Mouse (Mus musculus) Muller cell, postnatal 12 days (primary cell): Measurements from ENCODE around the gene Slc27a2.
"Not testable (repeated sequence)": the region's sequence is repeated elsewhere in the genome, so short reads cannot be mapped to it uniquely, and the experiment has no call there.

Source experiments
- DNase-seq: peaks from one replicate; pipeline ENCODE4 v3.0.0-alpha.2; 2015; ENCODE audit errors: inconsistent ontology term

The Slc27a2 gene

DNA sequence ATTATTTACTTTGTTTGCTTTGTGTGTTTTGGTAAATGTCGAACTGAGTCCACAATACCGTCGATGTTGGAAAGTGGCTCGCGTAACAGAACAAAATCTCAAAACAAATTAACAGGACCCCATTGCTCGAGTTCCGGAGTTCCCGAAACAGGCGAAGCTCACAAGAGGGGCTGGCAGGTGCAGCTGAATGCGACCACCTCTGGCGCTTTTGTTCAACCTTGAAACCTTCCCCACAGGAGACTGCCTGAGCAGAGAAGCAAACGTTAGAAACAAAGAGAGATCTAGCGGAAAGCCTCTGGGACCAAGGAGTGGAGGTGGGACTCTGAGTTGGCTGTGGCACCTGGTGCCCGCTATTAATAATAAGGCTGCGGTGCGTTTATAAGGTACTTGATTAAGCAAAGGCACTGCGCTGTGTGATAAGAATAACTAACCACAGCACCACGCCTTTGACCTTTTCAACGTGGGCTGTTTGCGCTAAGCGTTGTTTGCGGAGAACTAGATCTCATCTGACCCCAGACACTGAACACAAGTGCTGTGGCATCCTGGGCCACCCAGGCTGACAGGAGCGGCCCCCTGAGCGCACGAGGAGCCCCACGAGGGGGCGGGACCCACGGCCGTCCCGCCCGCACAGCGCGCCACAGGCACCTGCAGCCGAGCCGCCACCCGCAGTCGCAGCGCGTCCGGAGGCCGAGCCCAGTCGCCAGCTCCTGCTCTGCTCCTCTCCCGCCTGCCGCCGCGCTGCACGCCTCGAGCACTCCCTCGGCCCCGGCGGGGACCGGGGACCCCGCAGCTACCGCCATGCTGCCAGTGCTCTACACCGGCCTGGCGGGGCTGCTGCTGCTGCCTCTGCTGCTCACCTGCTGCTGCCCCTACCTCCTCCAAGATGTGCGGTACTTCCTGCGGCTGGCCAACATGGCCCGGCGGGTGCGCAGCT, at the start of gene Slc27a2:
Gene Slc27a2, plus strand, starts transcription at position 51 of the 934 bp plus-strand sequence.
- peak; percentile 43 for DNase-seq

DNA sequence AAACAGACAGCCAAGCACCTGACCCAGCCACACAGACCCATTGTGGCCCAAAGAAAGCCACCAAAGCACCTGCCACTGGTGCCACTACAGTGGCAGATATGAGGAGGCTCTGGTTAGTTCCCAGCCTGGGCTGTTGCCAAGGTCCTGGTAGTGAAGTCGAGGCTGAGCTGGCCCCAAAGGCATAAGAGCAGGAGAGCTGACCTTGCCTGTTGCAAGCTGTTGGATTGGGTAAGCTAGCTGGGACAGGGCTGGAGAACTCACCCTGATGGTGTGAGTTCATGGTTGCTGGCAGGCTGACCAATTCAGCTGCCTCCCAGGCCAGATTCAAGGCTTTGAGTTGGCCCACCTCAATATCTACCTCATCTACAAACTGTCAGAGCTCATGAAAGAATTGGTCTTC, 47.1 kb upstream of the Slc27a2 start:
- DNase-seq, result no peak

DNA sequence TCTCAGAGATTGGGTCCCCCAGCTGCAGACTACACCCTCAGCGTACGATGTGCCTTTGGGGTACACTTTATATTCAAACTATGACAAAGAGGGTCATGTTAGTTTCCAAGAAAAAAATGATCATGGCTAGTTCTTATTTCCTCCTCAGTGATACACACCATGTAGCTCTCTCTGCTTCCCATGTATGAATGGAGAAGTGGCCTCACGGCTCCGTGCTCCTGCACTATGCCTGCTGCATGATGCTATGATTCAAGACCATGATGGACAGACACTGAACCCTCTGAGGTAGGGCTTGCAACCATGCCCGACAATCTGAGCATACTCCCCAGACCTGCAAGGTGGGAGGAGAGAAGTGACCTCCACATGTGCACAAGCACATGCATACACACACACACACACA, 44.7 kb upstream of the Slc27a2 start:
- DNase-seq, result no peak

DNA sequence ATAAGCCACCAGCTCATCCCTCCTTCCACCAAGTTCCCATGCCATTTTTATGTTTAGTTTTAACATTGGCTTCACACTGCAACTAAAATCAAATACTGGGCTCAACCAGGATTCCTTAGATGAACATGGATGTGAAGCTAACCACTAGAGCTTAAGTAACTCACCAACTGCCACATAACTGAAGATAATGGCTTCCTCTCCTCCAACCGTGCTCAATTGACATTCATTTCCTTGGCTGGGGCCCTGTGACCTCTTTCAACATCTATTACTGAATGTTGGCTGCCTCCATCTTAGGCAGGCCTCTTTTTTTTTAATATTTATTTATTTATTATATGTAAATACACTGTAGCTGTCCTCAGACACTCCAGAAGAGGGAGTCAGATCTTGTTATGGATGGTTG, 44.0 kb upstream of the Slc27a2 start:
- DNase-seq, result no peak

DNA sequence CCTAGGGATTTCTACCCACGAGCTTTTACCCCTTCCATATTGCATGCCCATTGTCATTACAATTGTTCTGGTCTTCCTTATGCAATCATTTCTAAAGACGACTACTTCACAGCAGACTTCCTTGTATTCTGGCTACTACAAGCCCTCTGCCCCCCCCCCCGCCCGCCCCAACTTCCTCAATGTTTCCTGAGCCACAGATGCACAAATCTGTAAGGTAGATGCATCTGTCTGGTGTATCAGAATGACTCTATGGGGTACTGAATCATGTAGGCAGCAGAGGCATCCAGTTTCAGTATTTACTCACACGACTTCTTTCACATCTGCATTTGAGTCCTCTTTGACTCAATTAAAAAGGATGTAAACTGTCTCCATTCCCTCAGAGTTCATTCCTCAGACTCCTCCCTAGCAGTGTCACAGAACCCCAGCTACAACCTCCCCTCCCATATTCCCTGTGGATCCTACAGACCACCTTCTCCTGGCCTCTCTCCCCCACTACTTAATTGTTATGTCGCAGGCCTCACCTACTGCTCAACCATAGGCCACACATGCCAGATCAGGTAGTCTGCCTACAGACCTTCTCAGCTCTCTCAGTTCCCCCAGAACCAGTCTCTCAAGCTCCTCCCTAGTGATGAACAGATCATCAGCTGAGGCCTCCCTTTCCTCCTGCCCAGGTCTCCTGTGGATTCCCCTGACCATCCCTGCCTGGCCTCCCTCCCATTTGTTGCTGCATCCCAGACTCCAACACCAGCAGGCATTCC, 37.0 kb upstream of the Slc27a2 start:
- DNase-seq, result no peak

DNA sequence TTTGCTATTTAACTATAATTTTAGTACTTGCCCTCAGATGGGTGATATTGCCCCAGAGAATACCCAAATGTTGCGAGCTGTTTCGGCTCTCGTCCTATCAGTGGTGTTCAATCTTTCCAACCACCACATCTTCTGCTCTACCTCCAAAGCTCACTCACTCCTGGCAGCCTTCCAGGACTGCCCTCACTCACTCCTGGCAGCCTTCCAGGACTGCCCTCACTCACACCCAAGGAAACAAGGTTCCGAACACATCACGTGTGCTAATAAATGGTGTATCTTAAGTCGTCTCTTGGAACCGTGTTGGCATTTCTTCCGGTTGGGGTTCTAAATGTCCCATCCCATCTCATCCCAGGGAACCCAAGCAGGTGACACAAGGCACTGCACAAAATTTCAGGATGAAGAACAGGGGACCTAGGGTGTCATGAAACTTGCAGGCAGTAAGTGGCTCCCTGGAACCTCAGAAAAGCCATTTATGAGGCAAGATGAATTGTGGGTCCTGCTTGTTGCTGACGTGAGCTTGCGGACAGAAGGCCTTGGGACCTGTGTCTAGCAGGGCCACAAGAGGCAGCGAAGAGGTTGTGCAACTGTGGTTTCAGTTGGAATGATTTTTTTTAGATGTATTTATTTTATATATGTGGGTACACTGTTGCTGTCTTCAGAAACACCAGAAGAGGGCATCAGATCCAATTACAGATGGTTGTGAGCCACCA, 32.2 kb upstream of the Slc27a2 start:
- DNase-seq, result no peak

DNA sequence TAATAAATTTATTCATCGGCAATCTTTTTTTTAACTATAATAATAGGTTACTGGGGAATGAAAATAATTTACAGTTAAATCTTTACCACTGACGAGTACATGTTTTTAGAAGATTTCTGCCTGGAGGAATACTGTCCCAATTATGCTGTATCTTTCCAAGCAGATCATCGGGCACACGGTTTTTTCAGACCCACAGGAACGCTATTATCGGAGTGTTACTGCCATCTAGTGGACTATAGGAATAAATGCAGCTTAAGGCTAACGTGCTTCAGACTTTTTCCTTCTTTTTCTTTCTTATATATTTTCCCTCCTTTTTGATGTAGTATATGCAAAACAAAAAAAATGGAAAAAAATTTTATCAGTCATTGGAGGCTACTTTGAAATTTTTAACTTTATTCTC, 31.4 kb upstream of the Slc27a2 start:
- peak; percentile 29 for DNase-seq

DNA sequence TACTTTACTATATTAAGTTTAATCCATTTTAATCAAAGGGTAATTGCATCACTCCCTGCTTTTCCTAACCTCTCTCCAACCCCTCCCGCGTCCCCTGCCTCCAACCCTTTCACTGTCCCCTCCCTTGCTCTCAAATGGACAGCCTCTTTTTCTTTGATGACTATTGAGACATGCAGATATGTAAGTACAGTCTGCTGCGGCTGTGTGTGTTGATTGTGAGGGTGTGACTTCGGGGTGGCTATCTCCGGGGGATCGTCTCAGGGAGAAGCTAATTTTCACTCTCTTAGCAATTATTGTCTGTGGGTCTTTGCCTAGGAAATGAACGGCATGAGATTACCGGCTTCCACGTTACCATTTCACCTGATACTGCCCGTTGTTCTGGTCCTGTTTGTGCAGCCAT, 30.7 kb upstream of the Slc27a2 start:
- no peak for DNase-seq

DNA sequence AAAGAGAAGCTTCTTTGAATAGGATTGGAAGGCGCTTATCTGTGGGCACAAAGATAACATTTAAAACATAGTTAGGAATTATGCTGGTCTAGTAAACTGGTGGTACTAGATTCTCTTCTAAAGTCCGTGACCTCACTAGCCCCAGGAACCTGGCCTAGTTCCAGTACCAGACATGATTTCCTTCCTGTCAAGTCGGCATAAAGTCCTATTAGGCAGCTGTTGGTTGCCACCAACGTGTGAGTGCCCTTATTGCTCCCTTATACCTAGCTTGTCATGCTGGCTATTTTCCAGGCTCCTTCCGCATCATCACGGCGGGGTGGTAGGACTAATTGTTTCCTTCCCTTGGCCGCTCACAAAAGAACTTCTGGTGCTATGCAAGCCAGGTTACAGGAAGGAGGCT, 30.2 kb upstream of the Slc27a2 start:
- DNase-seq, result no peak

DNA sequence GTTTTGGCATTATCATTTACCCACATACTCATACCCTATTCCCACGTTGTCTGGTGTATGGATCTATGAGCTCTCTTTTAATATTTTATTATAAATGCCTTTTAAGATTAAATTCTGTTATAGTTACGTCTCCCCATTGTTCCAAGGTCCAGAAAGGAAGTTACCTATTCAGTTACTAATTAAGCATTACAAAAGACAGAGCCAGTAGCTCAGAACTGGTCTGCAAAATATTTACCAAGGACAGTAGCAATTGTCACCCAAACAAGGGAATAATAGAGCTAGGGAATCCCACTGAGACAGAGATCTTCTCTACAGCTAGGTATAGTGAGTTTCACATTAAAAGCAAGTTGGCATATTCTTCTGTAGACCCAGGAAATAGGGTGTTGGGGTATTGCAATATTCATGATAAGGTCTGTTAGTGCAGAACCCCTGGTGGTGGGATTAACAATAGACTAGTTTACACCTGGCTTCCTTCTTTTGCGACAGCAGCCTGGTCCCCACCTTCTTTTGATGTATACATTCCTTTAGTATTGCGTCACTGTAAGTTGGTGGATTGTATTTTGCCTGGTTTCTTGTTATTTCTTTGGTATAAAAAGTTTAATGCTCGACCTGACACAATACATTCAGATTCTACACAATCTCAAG, 29.0 kb upstream of the Slc27a2 start:
- not testable (repeated sequence) for DNase-seq

DNA sequence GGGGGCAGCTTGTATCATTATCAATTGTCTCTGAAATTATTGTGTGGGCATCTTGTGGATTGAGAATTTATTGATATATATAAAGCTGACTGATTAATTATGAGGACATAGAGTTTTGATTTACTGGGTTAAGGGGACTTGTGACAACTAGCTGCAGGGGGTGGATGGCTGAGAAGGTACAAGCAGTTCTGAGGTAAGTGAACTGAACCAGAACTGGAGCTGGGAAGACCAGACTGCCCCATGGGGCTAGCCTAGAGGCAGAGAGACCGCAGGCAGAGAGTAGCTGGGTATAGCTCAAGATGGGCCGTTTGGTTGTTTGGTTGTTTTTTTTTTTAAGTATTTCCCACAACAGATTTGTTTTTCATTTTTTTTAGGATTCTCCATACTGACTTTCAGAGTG, 27.9 kb upstream of the Slc27a2 start:
- DNase-seq, result no peak

DNA sequence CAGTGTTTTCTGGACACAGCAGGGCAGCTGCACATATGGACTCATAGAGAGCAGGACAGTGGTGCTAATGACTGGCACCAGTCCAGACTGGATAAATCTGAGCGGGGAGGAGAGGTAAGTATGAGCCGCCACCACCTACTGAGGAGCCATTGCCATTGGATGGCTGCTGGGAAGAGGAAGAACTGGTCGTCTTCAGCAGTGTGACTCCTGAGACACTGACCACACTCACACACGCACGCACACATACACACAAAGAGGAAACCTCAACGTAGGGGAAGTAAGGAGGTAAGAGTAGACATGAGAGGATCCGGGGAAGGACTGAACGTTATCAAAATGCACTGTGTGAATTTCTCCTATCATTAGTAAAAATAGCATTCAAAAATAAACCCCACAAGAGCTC, 24.7 kb upstream of the Slc27a2 start:
- DNase-seq, result no peak

DNA sequence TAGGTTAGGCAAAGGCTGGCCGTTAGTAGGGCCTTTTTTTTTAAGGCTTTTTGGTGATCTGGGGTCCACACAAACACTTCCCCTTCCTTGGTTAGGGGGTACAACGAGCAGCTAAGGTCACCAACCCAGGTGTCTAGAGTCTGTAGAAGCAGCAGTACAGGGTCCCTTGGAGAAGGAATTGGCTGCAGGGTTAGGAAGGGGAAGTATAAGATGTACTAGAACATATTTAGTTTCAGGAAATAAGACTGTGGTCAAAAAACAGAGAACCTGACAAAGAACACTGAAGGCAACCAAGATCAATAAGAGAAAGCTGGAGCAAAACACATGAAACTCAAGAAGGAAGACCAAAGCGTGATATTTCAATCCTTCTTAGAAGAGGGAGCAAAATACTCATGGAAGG, 21.6 kb upstream of the Slc27a2 start:
- DNase-seq, result no peak

DNA sequence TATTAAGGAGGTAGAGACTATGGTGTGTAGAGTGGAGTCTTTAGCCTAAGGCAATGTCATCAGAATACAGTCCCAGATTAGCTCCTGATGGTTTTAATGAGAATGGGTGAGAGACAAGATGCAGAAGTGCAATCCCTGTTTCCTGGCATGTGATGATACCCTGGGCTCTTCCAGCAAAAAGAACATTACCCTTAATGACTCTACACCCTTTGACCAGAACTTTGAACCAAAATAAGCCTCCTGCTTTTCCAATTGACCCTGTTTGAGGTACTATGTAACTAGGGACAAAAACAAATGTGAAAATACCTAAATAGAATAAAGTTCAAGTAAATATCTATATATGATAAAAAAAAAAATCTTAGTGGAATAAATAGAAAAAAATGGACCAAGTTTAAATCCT, 14.6 kb upstream of the Slc27a2 start:
- no peak for DNase-seq

DNA sequence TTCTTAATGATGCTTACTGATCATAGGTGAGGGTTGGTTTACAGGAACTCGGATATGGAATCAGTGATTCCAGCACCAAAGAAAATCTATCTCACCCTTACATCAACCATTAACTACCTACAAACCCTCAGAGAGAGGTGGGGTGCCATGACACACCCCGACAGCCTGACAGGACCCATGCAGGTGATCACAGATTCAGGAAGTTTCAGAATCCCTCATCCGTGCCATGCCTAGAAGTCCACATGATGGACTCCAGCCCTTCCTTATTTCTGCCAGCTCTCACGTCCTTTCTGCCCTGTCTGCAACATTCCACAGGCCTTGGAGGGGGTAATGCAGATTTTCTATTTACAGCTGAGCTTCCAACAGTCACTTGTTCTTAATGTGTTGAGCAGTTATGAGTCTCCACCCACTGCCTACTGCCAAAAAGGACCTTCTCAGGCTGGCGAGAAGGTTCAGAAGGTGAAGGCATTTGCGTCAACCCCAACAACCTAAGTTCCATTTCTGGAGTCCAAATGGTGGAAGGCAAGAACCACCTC, 11.7 kb upstream of the Slc27a2 start:
- no peak for DNase-seq

DNA sequence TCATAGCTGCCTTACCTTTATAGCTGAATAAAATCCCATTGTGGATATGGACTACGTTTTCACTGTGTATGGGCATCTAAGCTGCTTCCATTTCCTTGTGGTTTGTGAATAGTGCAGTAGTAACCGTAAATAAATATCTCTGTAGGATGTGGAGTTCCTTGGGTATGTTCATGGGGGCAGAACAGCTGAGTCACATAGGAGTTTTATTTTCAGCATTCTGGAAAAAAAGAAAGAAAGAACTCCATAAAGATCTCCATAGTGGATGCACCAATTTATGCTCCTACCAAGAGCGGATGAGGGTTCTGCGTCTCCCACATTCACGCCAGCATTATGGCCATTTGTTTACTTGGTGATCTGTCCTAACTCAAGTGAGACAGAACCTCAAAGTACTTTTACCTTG, 10.0 kb upstream of the Slc27a2 start:
- no peak for DNase-seq

DNA sequence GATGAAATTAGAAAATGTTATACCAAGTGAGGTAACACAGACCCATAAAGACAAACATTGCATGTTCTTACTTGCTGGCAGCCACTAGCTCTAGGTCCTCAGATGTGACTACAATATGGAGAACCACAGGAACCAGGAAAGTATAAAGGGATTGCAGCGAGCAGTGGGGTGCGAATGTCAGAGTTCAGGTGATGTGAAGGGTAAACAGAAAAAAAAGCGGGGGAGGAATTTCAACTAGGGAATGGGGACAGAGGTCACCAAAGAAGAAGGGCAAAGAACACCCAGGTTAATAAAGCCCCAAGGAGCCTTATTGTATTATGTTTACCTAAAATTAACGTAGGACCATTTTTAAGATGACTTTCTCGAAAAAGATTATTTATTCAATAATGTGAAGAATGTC, 6.9 kb upstream of the Slc27a2 start:
- no peak for DNase-seq

DNA sequence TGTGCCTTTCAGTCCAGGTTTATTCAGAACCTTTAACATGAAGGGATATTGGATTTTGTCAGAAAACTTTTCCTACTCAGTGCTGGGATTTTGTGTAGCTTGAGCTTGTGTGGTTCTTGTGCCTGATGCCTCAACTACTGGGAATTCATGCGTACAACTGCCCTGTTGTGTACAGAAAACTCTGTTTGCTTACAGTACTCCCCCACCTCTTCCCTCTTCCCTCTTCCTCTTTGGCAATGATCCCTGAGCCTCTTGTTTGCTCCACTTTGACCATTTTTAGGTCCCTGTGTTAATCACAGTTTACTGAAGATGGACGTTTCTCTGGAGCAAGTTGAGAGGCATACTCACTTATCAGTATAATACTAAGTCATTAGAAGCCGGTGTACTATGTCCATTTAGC, 5.8 kb upstream of the Slc27a2 start:
- DNase-seq, result no peak

DNA sequence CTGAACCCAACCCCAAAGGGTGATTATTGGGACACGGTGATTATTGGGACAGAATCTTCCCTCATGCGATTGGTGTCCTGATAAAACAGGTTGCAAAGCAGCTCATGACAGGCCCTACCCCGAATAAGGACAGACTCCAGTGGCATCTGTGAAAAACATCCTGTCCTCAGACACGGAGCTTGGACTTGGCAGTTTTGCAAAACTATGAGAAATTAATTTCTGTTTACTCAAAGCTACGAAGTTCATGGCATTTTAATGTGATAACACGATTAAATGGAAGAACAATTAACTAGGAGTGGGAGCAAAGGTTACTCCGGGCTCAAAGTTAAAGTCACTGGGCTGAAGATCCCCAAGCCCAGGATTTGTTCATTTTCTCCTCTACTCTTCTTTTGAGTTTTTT, 2.5 kb upstream of the Slc27a2 start:
- DNase-seq, result no peak

DNA sequence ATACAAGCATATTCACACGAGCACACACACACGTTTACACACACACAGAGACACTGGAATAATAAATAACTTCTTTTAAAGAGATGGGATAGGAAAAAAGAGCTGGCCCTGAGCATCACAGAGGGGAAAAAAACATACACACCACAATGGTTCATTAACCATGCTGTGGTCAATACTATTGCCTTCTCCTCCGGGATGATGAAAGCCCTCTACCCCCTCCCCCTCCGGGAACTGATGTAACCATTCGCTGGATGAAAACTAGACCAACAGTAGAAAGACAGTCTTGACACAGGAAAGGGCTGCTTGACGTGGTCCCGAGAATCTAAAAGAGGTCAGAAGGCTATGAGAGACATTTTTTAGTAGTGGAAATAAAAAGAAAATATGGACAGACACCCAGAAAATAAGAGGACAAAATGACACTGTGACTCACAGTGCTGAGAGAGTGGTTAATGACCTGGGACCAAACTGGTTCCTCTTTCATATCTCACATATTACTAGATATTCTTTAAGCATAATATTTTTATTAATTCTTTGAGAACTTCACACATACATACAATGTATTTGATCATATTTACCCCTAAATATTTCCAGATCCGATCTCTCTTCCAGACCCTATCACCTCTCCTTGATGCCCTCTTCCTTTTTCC, 840 bp upstream of the Slc27a2 start:
- no peak for DNase-seq

DNA sequence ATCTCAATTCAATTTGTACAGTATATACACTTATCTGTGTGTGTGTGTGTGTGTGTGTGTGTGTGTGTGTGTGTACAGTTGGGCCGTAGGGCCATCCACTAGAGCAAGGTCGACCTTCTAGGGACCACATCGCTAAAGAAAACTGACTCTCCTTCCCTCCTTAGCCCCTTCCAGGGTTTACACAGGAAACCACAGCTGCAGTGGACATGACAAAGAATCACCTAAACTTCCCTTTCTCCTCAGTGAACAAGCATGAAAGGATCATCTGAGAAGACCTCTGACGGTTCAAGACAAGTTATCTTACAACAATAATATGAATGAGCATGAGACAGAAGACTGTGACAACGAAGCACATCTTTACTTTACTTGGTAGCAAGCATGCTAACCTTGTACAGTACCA, 311 bp upstream of the Slc27a2 start:
- DNase-seq, result no peak
